Mouse (Mus musculus): ENCODE data around the gene Armc3. TPM values are rescaled to one million over a fixed set of nuclear protein-coding genes. Genes with fewer than 3 reads are reported as not detected.

Armc3 gene
- polyA plus RNA-seq, 2 experiments: 0.02 TPM; not detected in 1

- 40% methylated on average over 3 of the region's 3 CpGs for WGBS (ENCODE audit: insufficient replicate concordance)
- H3K27ac ChIP-seq: no peak overlapping the region
- DNase-seq (ENCODE audit: low read depth in 3 of 3, low spot score in 3 of 3): no peak
- no peak overlapping the region for H3K4me3 ChIP-seq (ENCODE audit: insufficient read depth in 1 of 2, low read depth in 2 of 2, low read length in 2 of 2)
- H3K36me3 ChIP-seq (replicated peaks; ENCODE audit: control insufficient read depth, insufficient read depth, low read depth): no peaks in the 10 kb centered on the region
- no peak overlapping the region for H3K4me2 ChIP-seq (ENCODE audit: low read depth)
- H3K27me3 ChIP-seq (ENCODE audit: control insufficient read depth, insufficient read depth, low read length): no peaks in the 10 kb centered on the region
- H3K4me1 ChIP-seq (replicated peaks; ENCODE audit: control insufficient read depth in 2 of 2, insufficient read depth in 2 of 2, low read length in 1 of 2): peaks cover 0 to 4% of the 10 kb centered on the region in 2 experiments; a peak in 1 of 4 replicates
- H3K9ac ChIP-seq (replicated peaks): no peak overlapping the region
- ATAC-seq (ENCODE audit: insufficient read depth): no peak
- no peaks in the 10 kb centered on the region for H3K9me3 ChIP-seq (ENCODE audit: control insufficient read depth, low read length)
- TF ChIP-seq CTCF (IDR thresholded peaks at IDR 0.05; ENCODE audit: low read depth): no peak
- no peak for TF ChIP-seq EP300 (IDR thresholded peaks at IDR 0.05; ENCODE audit: low read depth)
Measured at GRCm38 (mm10) chr2:19319284-19319683, 120.2 kb downstream of the Armc3 start.

DNA sequence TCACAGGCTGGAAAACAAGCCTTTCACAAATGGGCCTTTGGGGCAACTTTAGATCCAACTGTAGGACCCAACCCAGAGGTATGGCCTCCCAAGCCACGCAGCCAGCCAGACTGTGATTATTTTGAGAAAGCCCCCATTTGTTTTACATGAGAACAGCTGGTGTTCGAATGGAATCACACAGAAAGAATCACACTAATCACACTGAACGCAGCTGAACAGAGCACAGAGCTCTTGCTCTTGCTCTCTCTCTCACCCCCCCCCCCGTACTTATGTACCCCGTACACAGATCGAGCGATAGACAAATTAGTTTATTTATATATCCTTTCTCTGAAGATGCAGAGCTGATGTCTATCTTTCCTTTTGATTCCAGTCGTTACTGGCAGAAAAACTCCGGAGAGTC lies 123.3 kb downstream of the Armc3 start:
- ATAC-seq (ENCODE audit: insufficient read depth) (no peak), DNase-seq (ENCODE audit: low read depth in 3 of 3, low spot score in 3 of 3) (no peak)
- no peak overlapping the region for H3K9ac ChIP-seq (replicated peaks)
- H3K4me3 ChIP-seq (ENCODE audit: insufficient read depth in 1 of 2, low read depth in 2 of 2, low read length in 2 of 2): no peak overlapping the region
- no peaks in the 10 kb centered on the region for H3K36me3 ChIP-seq (replicated peaks; ENCODE audit: control insufficient read depth, insufficient read depth, low read depth)
- H3K9me3 ChIP-seq (ENCODE audit: control insufficient read depth, low read length): no peaks in the 10 kb centered on the region
- TF ChIP-seq EP300 (IDR thresholded peaks at IDR 0.05; ENCODE audit: low read depth) (no peak), CTCF (IDR thresholded peaks at IDR 0.05; ENCODE audit: low read depth) (no peak)
- peaks cover 0 to 4% of the 10 kb centered on the region in 2 experiments; a peak in 1 of 4 replicates for H3K4me1 ChIP-seq (replicated peaks; ENCODE audit: control insufficient read depth in 2 of 2, insufficient read depth in 2 of 2, low read length in 1 of 2)
- H3K27me3 ChIP-seq (ENCODE audit: control insufficient read depth, insufficient read depth, low read length): no peaks in the 10 kb centered on the region
- H3K4me2 ChIP-seq (ENCODE audit: low read depth): no peak overlapping the region
- WGBS (ENCODE audit: insufficient replicate concordance): 66% methylated on average over 9 of the region's 9 CpGs
- H3K27ac ChIP-seq: no peak overlapping the region

GRCm38 (mm10) chr2:19326376-19326775 lies 127.3 kb downstream of the Armc3 start:
- TF ChIP-seq CTCF (IDR thresholded peaks at IDR 0.05; ENCODE audit: low read depth) (no peak), EP300 (IDR thresholded peaks at IDR 0.05; ENCODE audit: low read depth) (no peak)
- 34% methylated on average over 1 of the region's 1 CpGs for WGBS (ENCODE audit: insufficient replicate concordance)
- Histone ChIP-seq H3K9me3 (ENCODE audit: control insufficient read depth, low read length) (no peaks in the 10 kb centered on the region), H3K4me3 (ENCODE audit: insufficient read depth in 1 of 2, low read depth in 2 of 2, low read length in 2 of 2) (no peak overlapping the region), H3K4me2 (ENCODE audit: low read depth) (no peak overlapping the region), H3K9ac (replicated peaks) (no peak overlapping the region), H3K4me1 (replicated peaks; ENCODE audit: control insufficient read depth in 2 of 2, insufficient read depth in 2 of 2, low read length in 1 of 2) (no peaks in the 10 kb centered on the region), H3K36me3 (replicated peaks; ENCODE audit: control insufficient read depth, insufficient read depth, low read depth) (no peaks in the 10 kb centered on the region), H3K27ac (no peak overlapping the region), H3K27me3 (ENCODE audit: control insufficient read depth, insufficient read depth, low read length) (no peaks in the 10 kb centered on the region)
- DNase-seq (ENCODE audit: low read depth in 3 of 3, low spot score in 3 of 3) (no peak), ATAC-seq (ENCODE audit: insufficient read depth) (no peak)

- Histone ChIP-seq H3K4me3 (ENCODE audit: insufficient read depth in 1 of 2, low read depth in 2 of 2, low read length in 2 of 2) (no peak overlapping the region), H3K27ac (no peak overlapping the region), H3K9me3 (ENCODE audit: control insufficient read depth, low read length) (no peaks in the 10 kb centered on the region), H3K27me3 (ENCODE audit: control insufficient read depth, insufficient read depth, low read length) (no peaks in the 10 kb centered on the region), H3K4me1 (replicated peaks; ENCODE audit: control insufficient read depth in 2 of 2, insufficient read depth in 2 of 2, low read length in 1 of 2) (no peaks in the 10 kb centered on the region), H3K4me2 (ENCODE audit: low read depth) (no peak overlapping the region), H3K9ac (replicated peaks) (no peak overlapping the region), H3K36me3 (replicated peaks; ENCODE audit: control insufficient read depth, insufficient read depth, low read depth) (no peaks in the 10 kb centered on the region)
- no peak for TF ChIP-seq CTCF (IDR thresholded peaks at IDR 0.05; ENCODE audit: low read depth)
- no peak for TF ChIP-seq EP300 (IDR thresholded peaks at IDR 0.05; ENCODE audit: low read depth)
- DNase-seq (ENCODE audit: low read depth in 3 of 3, low spot score in 3 of 3) (no peak), ATAC-seq (ENCODE audit: insufficient read depth) (no peak)
- WGBS (ENCODE audit: insufficient replicate concordance): 51% methylated on average over 4 of the region's 4 CpGs
Measured at GRCm38 (mm10) chr2:19327811-19328210, 128.7 kb downstream of the Armc3 start.

DNA sequence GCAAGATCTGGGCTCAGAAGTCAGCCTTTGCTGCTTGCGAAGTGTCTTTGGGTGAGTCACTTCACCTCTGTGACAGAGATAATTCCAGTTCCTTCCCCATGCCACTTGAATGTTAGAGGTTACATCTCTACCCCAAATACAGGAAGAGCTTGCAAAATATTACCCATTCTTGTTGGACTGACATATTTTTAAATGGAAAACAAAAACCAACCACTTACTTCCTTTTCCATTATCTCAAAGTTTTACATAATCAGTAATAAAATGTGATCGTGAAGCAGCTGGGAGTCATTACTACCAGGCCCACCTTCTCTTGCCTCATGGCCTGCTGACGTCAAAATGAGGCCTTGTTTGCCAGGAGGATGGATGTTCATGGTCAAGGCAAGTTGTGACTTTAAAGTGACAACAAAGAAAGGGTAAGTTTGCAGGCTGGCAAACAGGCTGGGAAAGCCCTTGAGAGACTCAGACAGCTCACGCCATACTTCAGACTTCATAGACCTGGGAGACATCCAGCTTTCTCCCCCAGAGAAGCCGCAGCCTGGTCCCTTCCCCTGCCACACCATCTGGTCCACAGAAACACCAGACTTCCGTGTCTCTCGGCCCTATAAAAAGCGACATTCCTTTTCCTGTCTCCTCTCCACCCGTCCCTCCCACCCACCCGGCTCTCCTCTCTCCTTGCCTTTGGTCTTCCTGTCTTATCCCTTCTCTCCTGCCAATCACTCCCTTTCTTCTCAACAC lies 145.0 kb downstream of the Armc3 start:
- WGBS (ENCODE audit: insufficient replicate concordance): 32% methylated on average over 10 of the region's 10 CpGs

More for the DNA sequence above, 145.0 kb downstream of the Armc3 start:
- TF ChIP-seq EP300 (IDR thresholded peaks at IDR 0.05; ENCODE audit: low read depth) (no peak), CTCF (IDR thresholded peaks at IDR 0.05; ENCODE audit: low read depth) (no peak)
- H3K9ac ChIP-seq (replicated peaks): no peak overlapping the region
- H3K4me1 ChIP-seq (replicated peaks; ENCODE audit: control insufficient read depth in 2 of 2, insufficient read depth in 2 of 2, low read length in 1 of 2): peaks cover 0 to 2% of the 10 kb centered on the region in 2 experiments; a peak in 1 of 4 replicates
- no peaks in the 10 kb centered on the region for H3K36me3 ChIP-seq (replicated peaks; ENCODE audit: control insufficient read depth, insufficient read depth, low read depth)
- no peak overlapping the region for H3K4me3 ChIP-seq (ENCODE audit: insufficient read depth in 1 of 2, low read depth in 2 of 2, low read length in 2 of 2)
- H3K27me3 ChIP-seq (ENCODE audit: control insufficient read depth, insufficient read depth, low read length): no peaks in the 10 kb centered on the region
- H3K4me2 ChIP-seq (ENCODE audit: low read depth): no peak overlapping the region
- no peak for DNase-seq (ENCODE audit: low read depth in 3 of 3, low spot score in 3 of 3)
- H3K9me3 ChIP-seq (ENCODE audit: control insufficient read depth, low read length): no peaks in the 10 kb centered on the region
- no peak overlapping the region for H3K27ac ChIP-seq
- ATAC-seq (ENCODE audit: insufficient read depth): no peak

All from liver, embryonic 14.5 days (tissue).